Mouse (Mus musculus): ENCODE measurements at regions not wholly inside any gene's neighbourhood (a gene's known extent, or its start where the extent isn't known, plus 50 kb on each side); places are given as distances from the start of the nearest gene placed in this dataset.
"Not testable (repeated sequence)": the region's sequence is repeated elsewhere in the genome, so short reads cannot be mapped to it uniquely, and the experiment has no call there.

DNA sequence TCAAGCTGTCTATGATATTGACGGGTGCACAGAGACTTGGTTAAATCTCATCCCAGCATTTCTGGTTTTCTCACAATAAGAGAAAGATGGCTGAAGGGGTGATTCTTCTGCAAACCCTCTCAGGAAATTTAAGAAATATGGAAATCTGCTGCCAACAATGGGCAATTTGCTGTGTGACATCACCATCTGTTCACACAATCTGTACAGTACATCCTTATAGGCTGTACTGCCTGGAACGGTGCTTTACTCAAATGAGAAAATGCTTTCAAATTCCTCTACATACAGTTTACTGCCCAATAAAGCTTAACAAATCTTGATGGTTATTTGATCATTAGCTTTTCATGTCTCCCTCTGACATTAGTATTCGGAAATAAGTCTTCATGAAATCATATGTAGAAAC, 172.4 kb upstream of the Hsf2 start:
- DNase-seq (ENCODE audit: low spot score): no peak

DNA sequence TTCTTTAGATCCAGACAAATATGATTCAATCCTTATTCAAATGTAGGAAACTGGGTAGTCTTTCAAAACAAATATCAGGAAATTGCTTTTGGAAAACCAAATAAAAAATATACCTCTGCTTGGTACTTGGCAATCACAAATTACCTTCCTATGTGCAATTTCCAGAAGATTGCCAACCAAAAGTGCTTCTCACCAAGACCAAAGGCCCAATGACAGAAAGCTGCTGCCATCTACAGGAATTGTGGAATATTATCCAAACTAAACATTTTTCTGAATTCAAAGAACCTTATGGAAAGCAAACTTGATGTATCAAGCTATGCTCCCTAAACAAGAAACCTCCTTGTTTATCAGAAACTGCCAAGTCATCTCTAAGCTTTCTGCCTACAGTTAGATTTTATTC, 169.1 kb upstream of the Hsf2 start:
- peak; percentile 5 for DNase-seq (ENCODE audit: low spot score)

DNA sequence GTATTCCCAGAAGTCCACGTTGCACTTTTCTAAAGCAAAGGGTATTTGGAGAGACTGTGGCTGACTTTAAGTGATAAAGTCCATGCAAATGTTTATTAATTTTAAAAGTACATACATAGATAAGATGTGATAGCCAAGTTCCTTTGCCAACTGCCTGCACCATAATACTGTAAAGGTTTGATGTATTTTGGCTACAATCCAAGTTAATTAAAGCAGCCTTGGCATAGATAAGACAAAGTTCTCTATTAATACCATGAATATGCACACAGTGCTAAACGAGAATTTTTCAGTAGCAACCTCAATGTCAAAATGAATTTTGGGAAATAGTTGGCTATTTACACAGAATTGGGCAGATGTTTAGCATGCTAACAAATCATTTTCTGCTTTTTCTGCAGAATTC, 167.0 kb upstream of the Hsf2 start:
- no peak for DNase-seq (ENCODE audit: low spot score)

DNA sequence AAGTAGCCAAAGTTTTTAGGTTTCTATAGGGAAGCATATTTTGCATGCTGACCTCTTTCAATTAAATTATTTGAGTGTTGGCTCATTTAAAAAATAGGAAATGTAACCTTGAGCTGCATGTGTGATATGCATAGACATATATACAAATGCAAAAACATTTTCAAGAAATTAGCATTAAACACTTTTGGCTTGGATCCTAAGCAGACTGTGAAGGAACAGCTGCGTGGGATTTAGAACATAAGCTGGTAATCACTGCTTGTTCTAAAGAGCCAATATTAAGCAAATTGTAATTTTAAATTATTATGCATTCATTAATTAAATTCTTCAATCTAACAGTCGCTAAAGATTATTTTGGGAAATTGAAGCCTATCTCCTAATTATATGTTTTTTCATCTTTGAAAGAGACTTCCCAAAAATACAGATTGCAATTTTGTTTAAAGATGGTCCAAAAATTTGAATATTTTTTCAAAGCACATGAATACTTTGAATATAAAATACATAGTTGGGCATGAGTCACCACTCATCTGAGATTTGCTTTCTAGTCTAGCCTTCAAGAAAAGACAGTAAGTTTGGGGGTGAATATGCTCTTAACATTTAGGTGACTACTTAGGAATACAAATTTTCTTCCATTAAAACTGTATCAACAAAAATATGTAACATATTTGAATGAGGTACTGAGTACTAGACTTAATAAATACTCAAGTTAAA, 163.3 kb upstream of the Hsf2 start:
- DNase-seq (ENCODE audit: low spot score): no peak

DNA sequence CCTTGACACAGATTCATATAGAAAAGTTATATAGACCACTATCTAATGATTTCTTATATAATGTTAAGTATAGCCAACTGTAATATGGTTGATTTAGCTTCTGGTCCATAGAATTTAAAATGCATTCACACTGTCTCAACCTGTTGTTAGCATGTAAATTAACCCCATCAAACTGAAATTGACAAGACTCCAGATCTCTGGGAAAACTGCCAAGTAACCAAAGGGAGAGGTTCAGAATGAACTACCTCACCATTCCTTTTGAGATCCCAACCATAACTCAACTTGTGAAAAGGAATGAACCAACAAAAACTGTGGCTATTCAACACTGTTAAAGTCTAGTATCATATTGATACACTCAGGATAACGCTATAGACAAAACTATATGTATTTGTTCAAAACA, 162.0 kb upstream of the Hsf2 start:
- no peak for DNase-seq (ENCODE audit: low spot score)

DNA sequence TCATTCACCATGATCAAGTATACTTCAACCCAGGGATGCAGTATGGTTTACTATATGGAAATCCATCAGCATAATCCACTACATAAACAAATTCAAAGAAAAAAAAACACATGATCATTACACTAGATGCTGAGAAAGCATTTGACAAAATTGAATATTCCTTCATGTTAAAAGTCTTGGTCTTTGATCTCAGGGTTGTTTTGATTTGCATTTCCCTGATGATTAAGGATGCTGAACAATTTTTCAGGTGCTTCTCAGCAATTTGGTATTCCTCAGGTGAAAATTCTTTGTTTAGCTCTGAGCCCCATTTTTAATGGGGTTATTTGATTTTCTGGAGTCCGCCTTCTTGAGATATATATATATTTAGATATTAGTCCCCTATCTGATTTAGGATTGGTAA, 123.4 kb upstream of the Hsf2 start:
- not testable (repeated sequence) for DNase-seq (ENCODE audit: low spot score)

All from heart, adult 8-10 months (tissue).